Mouse (Mus musculus) liver, adult 2 months (tissue): ENCODE measurements around the gene Map2k4. TPM values are rescaled to one million over a fixed set of nuclear protein-coding genes. Genes with fewer than 3 reads are reported as not detected.

Experiments used
- DNase-seq: peaks from one replicate; pipeline ENCODE4 v3.0.0-alpha.2; 2011; ENCODE audit warnings: low read depth, low spot score; ENCODE audit errors: extremely low read depth
- H3K27ac ChIP-seq: fragments of 200-500 bp; replicated peaks from 2 replicates; pipeline ENCODE4 v1.5.1; 2012; ENCODE audit warnings: low read depth, mild to moderate bottlenecking, control low read depth, inconsistent platforms, low read length; ENCODE audit not compliant: insufficient read depth
- H3K27me3 ChIP-seq: fragments of 200-500 bp; 2 replicates; pipeline ENCODE4 v1.6.1; 2012; ENCODE audit warnings: mild to moderate bottlenecking, moderate library complexity, low read length, inconsistent platforms; ENCODE audit not compliant: control insufficient read depth, insufficient read depth
- H3K36me3 ChIP-seq: fragments of 200-500 bp; 2 replicates; pipeline ENCODE4 v1.6.1; 2012; ENCODE audit warnings: low read length, inconsistent platforms; ENCODE audit not compliant: control insufficient read depth, insufficient read depth
- H3K4me1 ChIP-seq: fragments of 200-500 bp; 2 replicates; pipeline ENCODE4 v1.6.1; 2011; ENCODE audit warnings: low read length; ENCODE audit not compliant: control insufficient read depth, insufficient read depth
- H3K4me3 ChIP-seq: fragments of 200-500 bp; 2 replicates; pipeline ENCODE4 v1.5.1; 2011; ENCODE audit warnings: low read depth, mild to moderate bottlenecking, control low read depth, low read length, moderate library complexity; ENCODE audit not compliant: insufficient read depth
- H3K79me2 ChIP-seq: fragments of 200-500 bp; 2 replicates; pipeline ENCODE4 v1.6.1; 2012; ENCODE audit warnings: inconsistent platforms, mild to moderate bottlenecking, low read length, moderate library complexity; ENCODE audit not compliant: control insufficient read depth, insufficient read depth
- H3K9ac ChIP-seq: fragments of 200-500 bp; 2 replicates; pipeline ENCODE4 v1.6.1; 2012; ENCODE audit warnings: low read depth, mild to moderate bottlenecking, control low read depth, inconsistent platforms, low read length
- CTCF ChIP-seq: fragments of 200-500 bp; IDR thresholded peaks from 2 replicates; pipeline ENCODE4 v1.5.1; 2011; ENCODE audit warnings: low read depth, low read length, control low read depth
- POLR2A ChIP-seq: fragments of 200-500 bp; IDR thresholded peaks from 2 replicates; pipeline ENCODE4 v1.6.1; 2011; ENCODE audit warnings: low read length, control low read depth; ENCODE audit not compliant: insufficient read depth; ENCODE audit errors: extremely low read depth
- WGBS: fragments of 180-500 bp; shearing (Covaris S2); methylation state at CpG from one replicate; pipeline ENCODE4 v1.1.7; 2018; 5-methylcytosine and 5-hydroxymethylcytosine counted together
- polyA plus RNA-seq: library from polyadenylated mRNA; depleted of rRNA; stranded (reverse); fragments of >200 nt; gene quantifications from 2 replicates; pipeline ENCODE4 v1.2.3, GENCODE M21; 2012
- total RNA-seq: library from RNA; depleted of rRNA; stranded (reverse); fragments of >200 nt; gene quantifications from 2 replicates; pipeline ENCODE4 v1.2.3, GENCODE M21; 2014

Map2k4 gene
- total and polyA plus RNA-seq, 2 experiments = 11.6 to 27.1 TPM

DNA sequence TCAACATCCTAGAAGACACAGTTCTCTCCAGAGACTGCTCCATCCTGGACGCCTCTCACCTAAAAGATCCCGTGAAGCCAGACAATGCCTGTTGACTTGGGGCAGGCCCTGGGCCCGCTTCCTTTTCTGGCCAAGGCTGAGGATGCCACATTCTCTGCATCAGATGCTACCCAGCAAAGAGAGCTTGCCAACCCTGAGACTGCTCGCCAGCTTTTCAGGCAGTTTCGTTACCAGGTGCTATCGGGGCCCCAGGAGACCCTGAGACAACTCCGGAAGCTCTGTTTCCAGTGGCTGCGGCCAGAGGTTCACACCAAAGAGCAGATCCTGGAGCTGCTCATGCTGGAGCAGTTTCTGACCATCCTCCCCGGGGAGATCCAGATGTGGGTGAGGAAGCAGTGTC is 26.3 kb upstream of the Map2k4 start:
- WGBS = 92% methylated on average over 9 of the region's 9 CpGs

GRCm38 (mm10) chr11:65812088-65812487 is 24.0 kb upstream of the Map2k4 start:
- Histone ChIP-seq H3K36me3 (peaks cover 25% of the 10 kb centered on the region), H3K79me2 (peaks cover 6% of the 10 kb centered on the region; the same call in 1 of the 2 replicates), H3K27me3 (no peaks in the 10 kb centered on the region), H3K4me1 (peaks cover 2% of the 10 kb centered on the region; the same call in 1 of the 2 replicates), H3K9ac (no peak overlapping the region), H3K27ac (no peak overlapping the region), H3K4me3 (no peak overlapping the region)
- DNase-seq = no peak
- WGBS = 68% methylated on average over 5 of the region's 5 CpGs
- TF ChIP-seq POLR2A = no peak
- no peak for TF ChIP-seq CTCF

More for the DNA sequence above, 26.3 kb upstream of the Map2k4 start:
- no peak for DNase-seq
- peaks cover 30% of the 10 kb centered on the region for H3K36me3 ChIP-seq
- peaks cover 3% of the 10 kb centered on the region; the same call in 1 of the 2 replicates for H3K79me2 ChIP-seq
- H3K4me3 ChIP-seq = no peak overlapping the region
- H3K27me3 ChIP-seq = no peaks in the 10 kb centered on the region
- no peak overlapping the region for H3K9ac ChIP-seq
- no peak for TF ChIP-seq POLR2A
- TF ChIP-seq CTCF = no peak
- no peak overlapping the region for H3K27ac ChIP-seq
- peaks cover 2% of the 10 kb centered on the region; the same call in 1 of the 2 replicates for H3K4me1 ChIP-seq

DNA sequence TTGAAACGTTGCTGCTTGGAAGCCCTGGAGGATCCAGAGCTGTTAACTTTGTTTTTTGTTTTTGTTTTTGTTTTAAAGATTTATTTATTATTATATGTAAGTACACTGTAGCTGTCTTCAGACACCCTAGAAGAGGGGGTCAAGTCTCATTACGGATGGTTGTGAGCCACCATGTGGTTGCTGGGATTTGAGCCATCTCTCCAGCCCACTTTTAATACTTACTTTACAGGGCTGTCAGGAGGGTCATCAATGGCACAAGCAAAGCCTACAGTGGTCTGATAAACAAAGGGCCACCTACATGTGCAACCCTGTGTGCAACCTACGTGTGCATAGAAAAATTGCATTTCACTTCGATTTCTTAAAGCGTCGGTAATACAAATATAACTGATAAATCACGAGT is 19.5 kb upstream of the Map2k4 start:
- Histone ChIP-seq H3K9ac (peak overlapping the region; percentile 84), H3K4me1 (peaks cover 2% of the 10 kb centered on the region; the same call in 1 of the 2 replicates), H3K79me2 (peaks cover 6% of the 10 kb centered on the region; the same call in 1 of the 2 replicates), H3K27me3 (no peaks in the 10 kb centered on the region), H3K27ac (peak overlapping the region; percentile 91), H3K4me3 (peak overlapping the region; percentile 90), H3K36me3 (no peaks in the 10 kb centered on the region)
- 38% methylated on average over 7 of the region's 7 CpGs for WGBS
- no peak for DNase-seq
- TF ChIP-seq CTCF (no peak), POLR2A (no peak)

GRCm38 (mm10) chr11:65806909-65807504 is 18.9 kb upstream of the Map2k4 start, which contains the start of gene Zkscan6:
Zkscan6 (plus strand) TSS chr11:65807175.
- peak within 1 kb of the TSS; percentile 90 for H3K4me3 ChIP-seq
- DNase-seq = peak; percentile 87
- peaks cover 2% of the 10 kb centered on the region; the same call in 1 of the 2 replicates for H3K4me1 ChIP-seq
- no peaks in the 10 kb centered on the region for H3K36me3 ChIP-seq
- TF ChIP-seq CTCF (no peak), POLR2A (peak; percentile 45; the same call in 1 of the 2 replicates)
- H3K79me2 ChIP-seq = peaks cover 6% of the 10 kb centered on the region; the same call in 1 of the 2 replicates
- H3K27ac ChIP-seq = peak within 1 kb of the TSS; percentile 96
- H3K27me3 ChIP-seq = no peaks in the 10 kb centered on the region
- under 1% methylated on average over 57 of the region's 58 CpGs for WGBS
- H3K9ac ChIP-seq = peak within 1 kb of the TSS; percentile 84

GRCm38 (mm10) chr11:65806321-65806904 is 18.3 kb upstream of the Map2k4 start:
- no peaks in the 10 kb centered on the region for H3K27me3 ChIP-seq
- peak overlapping the region; percentile 96 for H3K27ac ChIP-seq
- no peaks in the 10 kb centered on the region; the same call in 1 of the 2 replicates for H3K4me1 ChIP-seq
- under 1% methylated on average over 20 of the region's 20 CpGs for WGBS
- peaks cover 6% of the 10 kb centered on the region; the same call in 1 of the 2 replicates for H3K79me2 ChIP-seq
- peak; percentile 85 for DNase-seq
- TF ChIP-seq POLR2A (no peak), CTCF (no peak)
- peak overlapping the region; percentile 73 for H3K9ac ChIP-seq
- H3K4me3 ChIP-seq = peak overlapping the region; percentile 50
- no peaks in the 10 kb centered on the region for H3K36me3 ChIP-seq

DNA sequence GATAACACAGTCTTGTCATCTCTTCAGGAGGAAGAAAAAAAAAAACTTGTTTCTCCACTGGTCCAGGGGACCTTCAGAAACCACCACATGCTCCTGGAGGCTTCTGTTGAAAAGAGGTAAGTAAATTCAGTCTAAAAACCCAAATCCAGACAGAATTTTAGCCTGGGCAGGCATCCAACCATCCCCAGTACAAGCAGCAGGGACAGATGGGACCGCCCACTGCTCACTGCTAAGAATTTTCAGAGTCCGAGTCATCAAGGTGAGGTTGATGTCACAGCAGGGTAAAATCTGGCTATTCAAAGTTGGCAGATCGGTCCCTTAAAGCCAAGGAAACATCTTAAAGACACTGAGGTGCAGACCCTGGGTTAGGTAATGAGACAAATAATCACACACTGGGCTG is 13.8 kb upstream of the Map2k4 start:
- Histone ChIP-seq H3K79me2 (no peaks in the 10 kb centered on the region), H3K36me3 (no peaks in the 10 kb centered on the region), H3K27ac (no peak overlapping the region), H3K4me1 (no peaks in the 10 kb centered on the region), H3K9ac (no peak overlapping the region), H3K27me3 (no peaks in the 10 kb centered on the region), H3K4me3 (no peak overlapping the region)
- no peak for DNase-seq
- 77% methylated on average over 3 of the region's 3 CpGs for WGBS
- TF ChIP-seq CTCF (no peak), POLR2A (no peak)
